Mouse (Mus musculus) intestine, embryonic 15.5 days (tissue): Measurements from ENCODE around the gene Zmym4. TPM values are rescaled to one million over a fixed set of nuclear protein-coding genes. Genes with fewer than 3 reads are reported as not detected.
"Not testable (repeated sequence)": the region's sequence is repeated elsewhere in the genome, so short reads cannot be mapped to it uniquely, and the experiment has no call there.

ENCODE experiments used
- ATAC-seq: fragments of 200-750 bp; cut with Nextera tagmentation; 2 replicates; pipeline ENCODE4 v1.8.0; 2017; ENCODE audit warnings: moderate TSS enrichment, moderate library complexity
- H3K27ac ChIP-seq: fragments of 300-500 bp; sonication (generic); 2 replicates; pipeline ENCODE4 v1.5.1; 2015; ENCODE audit warnings: mild to moderate bottlenecking, inconsistent platforms
- H3K27me3 ChIP-seq: fragments of 300-500 bp; sonication (generic); replicated peaks from 2 replicates; pipeline ENCODE4 v1.6.1; 2015; ENCODE audit warnings: inconsistent platforms
- H3K36me3 ChIP-seq: fragments of 300-500 bp; sonication (generic); 2 replicates; pipeline ENCODE4 v1.6.1; 2015; ENCODE audit warnings: inconsistent platforms
- H3K4me1 ChIP-seq: fragments of 300-500 bp; sonication (generic); replicated peaks from 2 replicates; pipeline ENCODE4 v1.6.1; 2015; ENCODE audit warnings: inconsistent platforms
- H3K4me2 ChIP-seq: fragments of 300-500 bp; sonication (generic); replicated peaks from 2 replicates; pipeline ENCODE4 v1.6.1; 2015; ENCODE audit warnings: mild to moderate bottlenecking, inconsistent platforms
- H3K4me3 ChIP-seq: fragments of 300-500 bp; sonication (generic); replicated peaks from 2 replicates; pipeline ENCODE4 v1.5.1; 2015; ENCODE audit warnings: inconsistent platforms
- H3K9ac ChIP-seq: fragments of 300-500 bp; sonication (generic); 2 replicates; pipeline ENCODE4 v1.6.1; 2015; ENCODE audit warnings: inconsistent platforms
- H3K9me3 ChIP-seq: fragments of 300-500 bp; sonication (generic); 2 replicates; pipeline ENCODE4 v1.6.1; 2016; ENCODE audit warnings: inconsistent platforms
- WGBS: fragments of 180-500 bp; shearing (Covaris S2); methylation state at CpG from one replicate; pipeline ENCODE4 v1.1.7; 2015; 5-methylcytosine and 5-hydroxymethylcytosine counted together
- polyA plus RNA-seq: library from polyadenylated mRNA; unstranded; fragments of >200 nt; fragmentation: Nextera tagmentation; extraction: Ambion mirVana; gene quantifications from 2 replicates; pipeline ENCODE4 v1.2.1, GENCODE M21; 2015

Gene Zmym4
- polyA plus RNA-seq, 1 experiment from 2014 or later: 15.1 TPM

DNA sequence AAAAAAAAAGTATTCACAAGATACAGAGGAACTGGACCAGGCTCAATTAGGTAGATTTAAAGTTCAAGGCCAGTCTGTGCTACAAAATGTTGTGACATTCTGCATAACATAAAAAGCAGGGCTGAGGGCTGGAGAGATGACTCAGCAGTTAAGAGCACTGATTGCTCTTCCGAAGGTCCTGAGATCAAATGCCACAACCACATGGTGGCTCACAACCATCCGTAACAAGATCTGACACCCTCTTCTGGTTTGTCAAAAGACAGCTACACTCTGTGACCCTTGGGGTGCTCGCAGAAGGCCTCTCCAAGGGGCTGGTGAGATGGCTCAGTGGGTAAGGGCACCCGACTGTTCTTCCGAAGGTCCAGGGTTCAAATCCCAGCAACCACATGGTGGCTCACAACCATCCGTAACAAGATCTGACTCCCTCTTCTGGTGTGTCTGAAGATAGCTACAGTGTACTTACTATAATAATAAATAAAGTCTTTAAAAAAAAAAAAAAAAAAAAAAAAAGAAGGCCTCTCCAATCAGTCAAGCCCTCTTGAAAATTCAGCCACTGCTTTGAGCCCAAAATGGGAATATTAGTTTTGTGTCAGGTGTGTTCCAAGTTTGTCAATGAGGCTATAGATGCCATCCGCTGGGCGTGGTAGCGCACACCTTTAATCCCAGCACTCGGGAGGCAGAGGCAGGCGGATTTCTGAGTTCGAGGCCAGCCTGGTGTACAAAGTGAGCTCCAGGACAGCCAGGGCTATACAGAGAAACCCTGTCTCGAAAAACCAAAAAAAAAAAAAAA lies 16.0 kb upstream of the Zmym4 start:
- not testable (repeated sequence) for H3K4me2 ChIP-seq, H3K27ac ChIP-seq, H3K9ac ChIP-seq, H3K4me1 ChIP-seq, H3K27me3 ChIP-seq, H3K4me3 ChIP-seq, H3K36me3 ChIP-seq, H3K9me3 ChIP-seq, ATAC-seq
- 82% methylated on average over 13 of the region's 13 CpGs for WGBS

- 60% methylated on average over 3 of the region's 3 CpGs for WGBS
- Histone ChIP-seq H3K36me3 (no peaks in the 10 kb centered on the region), H3K27me3 (no peaks in the 10 kb centered on the region), H3K4me1 (no peaks in the 10 kb centered on the region), H3K4me2 (no peak overlapping the region), H3K4me3 (no peak overlapping the region), H3K9me3 (no peaks in the 10 kb centered on the region), H3K9ac (no peak overlapping the region), H3K27ac (no peak overlapping the region)
- ATAC-seq: no peak
Observed at GRCm38 (mm10) chr4:126983321-126983720, 15.4 kb upstream of the Zmym4 start.

DNA sequence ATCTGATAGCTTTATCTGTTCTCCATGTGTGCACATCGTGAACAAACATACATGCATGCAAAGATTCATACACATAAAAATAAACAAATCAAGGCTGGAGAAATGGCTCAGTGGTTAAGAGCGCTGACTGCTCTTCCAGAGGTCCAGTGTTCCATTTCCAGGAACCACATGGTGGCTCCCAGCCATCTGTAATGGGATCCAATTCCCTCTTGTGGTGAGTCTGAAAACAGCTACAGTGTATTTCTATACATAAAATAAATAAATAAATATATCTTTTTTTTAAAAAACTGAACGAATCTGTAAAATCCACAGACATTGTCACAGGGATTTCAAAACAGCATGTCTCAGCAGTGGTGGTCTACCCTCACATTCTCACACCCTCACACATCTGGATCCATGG lies 10.8 kb upstream of the Zmym4 start:
- Histone ChIP-seq H3K4me3 (no peak overlapping the region), H3K4me1 (no peaks in the 10 kb centered on the region), H3K27me3 (no peaks in the 10 kb centered on the region), H3K9ac (no peak overlapping the region), H3K27ac (no peak overlapping the region), H3K4me2 (no peak overlapping the region), H3K36me3 (no peaks in the 10 kb centered on the region), H3K9me3 (no peaks in the 10 kb centered on the region)
- 82% methylated on average over 3 of the region's 3 CpGs for WGBS
- ATAC-seq: no peak

DNA sequence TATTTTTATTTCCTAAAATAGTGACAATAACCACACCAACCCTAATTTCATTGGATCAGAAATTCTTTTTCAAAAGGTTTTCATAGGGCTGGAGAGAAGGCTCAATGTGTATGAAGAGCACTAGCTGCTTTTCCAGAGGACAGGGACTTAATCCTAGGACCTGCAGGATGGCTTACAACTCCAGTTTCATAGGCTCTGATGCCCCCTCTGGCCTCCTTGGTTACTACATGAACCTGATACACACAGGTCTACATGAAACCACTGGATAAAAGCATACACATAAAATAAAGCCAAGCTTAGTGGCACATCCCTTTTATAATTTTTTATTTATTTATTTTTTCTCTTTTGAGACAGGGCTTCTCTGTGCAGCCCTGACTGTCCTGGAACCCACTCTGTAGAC lies 9.5 kb upstream of the Zmym4 start:
- no peaks in the 10 kb centered on the region for H3K27me3 ChIP-seq

GRCm38 (mm10) chr4:126967241-126967863 lies 583 bp downstream of the Zmym4 start:
- peak; percentile 52 for ATAC-seq
- H3K9me3 ChIP-seq: no peaks in the 10 kb centered on the region
- WGBS: under 1% methylated on average over 22 of the region's 53 CpGs
- H3K27ac ChIP-seq: peak overlapping the region; percentile 95
- no peaks in the 10 kb centered on the region for H3K4me1 ChIP-seq
- H3K4me2 ChIP-seq: peak overlapping the region; percentile 76
- no peaks in the 10 kb centered on the region for H3K27me3 ChIP-seq
- peak overlapping the region; percentile 96 for H3K9ac ChIP-seq
- H3K4me3 ChIP-seq: peak overlapping the region; percentile 100
- no peaks in the 10 kb centered on the region for H3K36me3 ChIP-seq

More for the DNA sequence above, 9.5 kb upstream of the Zmym4 start:
- H3K9ac ChIP-seq: no peak overlapping the region
- H3K4me1 ChIP-seq: no peaks in the 10 kb centered on the region
- H3K4me2 ChIP-seq: no peak overlapping the region
- no peak overlapping the region for H3K27ac ChIP-seq
- no peak for ATAC-seq
- no peaks in the 10 kb centered on the region for H3K9me3 ChIP-seq
- no peak overlapping the region for H3K4me3 ChIP-seq
- H3K36me3 ChIP-seq: no peaks in the 10 kb centered on the region

DNA sequence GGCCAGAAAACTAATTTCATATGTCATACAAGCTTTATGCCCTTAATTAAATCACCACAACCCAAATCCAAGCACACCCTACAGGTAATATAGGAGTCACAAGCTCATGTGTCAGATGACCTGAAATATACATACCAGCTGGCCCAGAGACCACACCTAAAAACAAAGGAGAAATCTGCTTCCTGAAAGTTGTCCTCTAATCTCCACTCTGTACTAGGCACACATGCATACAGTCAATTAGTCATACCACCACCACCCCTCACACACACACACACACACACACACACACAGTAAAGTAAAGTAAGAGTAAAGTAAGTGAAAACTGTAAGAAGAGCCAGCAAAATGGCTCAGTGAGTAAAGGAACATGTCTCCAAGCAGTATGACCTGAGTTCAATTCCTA lies 9.3 kb downstream of the Zmym4 start:
- no peak overlapping the region for H3K4me2 ChIP-seq
- H3K4me3 ChIP-seq: no peak overlapping the region

DNA sequence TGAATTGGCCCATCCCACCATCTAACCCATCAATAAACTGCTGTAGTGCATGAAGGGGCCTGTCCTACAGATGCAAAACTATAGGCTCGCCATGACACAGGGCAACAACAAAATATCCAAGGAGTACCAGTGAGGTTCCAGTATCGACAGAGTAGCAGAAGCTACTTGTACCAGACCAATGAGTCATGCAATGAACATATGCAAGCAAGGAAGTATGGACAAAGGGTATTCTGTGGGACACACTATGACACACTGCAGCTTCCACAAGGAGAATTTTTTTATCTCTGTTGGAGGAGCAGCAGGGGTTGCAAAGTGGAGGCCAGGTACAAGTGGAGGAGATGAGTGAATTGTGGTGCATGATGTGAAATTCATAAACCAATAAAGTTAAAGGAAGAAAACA lies 9.7 kb downstream of the Zmym4 start:
- Histone ChIP-seq H3K27me3 (no peaks in the 10 kb centered on the region), H3K36me3 (no peaks in the 10 kb centered on the region), H3K4me1 (0 out of 2 replicates have a peak, but pooled peaks cover 7% of the 10 kb centered on the region), H3K9me3 (no peaks in the 10 kb centered on the region), H3K27ac (no peak overlapping the region), H3K4me3 (no peak overlapping the region), H3K9ac (no peak overlapping the region), H3K4me2 (no peak overlapping the region)
- ATAC-seq: no peak
- WGBS: 74% methylated on average over 2 of the region's 2 CpGs

More for the DNA sequence above, 9.3 kb downstream of the Zmym4 start:
- Histone ChIP-seq H3K9me3 (no peaks in the 10 kb centered on the region), H3K4me1 (0 out of 2 replicates have a peak, but pooled peaks cover 7% of the 10 kb centered on the region), H3K9ac (no peak overlapping the region), H3K27me3 (no peaks in the 10 kb centered on the region), H3K36me3 (no peaks in the 10 kb centered on the region), H3K27ac (no peak overlapping the region)
- ATAC-seq: no peak

DNA sequence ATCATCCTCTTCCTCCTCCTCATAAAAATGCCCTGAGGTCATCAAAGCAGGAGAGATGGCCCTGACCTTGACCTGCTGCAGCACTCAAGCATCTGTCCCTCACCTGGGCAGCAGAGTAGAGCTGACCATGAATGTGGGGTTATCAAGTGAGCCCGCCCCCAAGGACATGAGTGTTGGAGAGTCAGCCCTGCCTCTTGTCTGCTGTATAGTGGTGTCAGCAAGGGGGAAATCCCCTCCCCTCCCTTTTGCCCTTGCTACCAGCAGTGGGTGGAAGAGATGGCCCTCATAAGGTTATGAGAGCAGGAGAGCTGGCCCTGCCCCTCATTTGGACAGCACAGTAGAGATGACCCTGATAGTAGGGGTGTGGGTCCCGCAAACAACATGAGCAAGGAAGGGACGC lies 10.5 kb downstream of the Zmym4 start:
- Histone ChIP-seq H3K36me3 (no peaks in the 10 kb centered on the region), H3K4me3 (no peak overlapping the region), H3K4me1 (0 out of 2 replicates have a peak, but pooled peaks cover 7% of the 10 kb centered on the region), H3K27ac (no peak overlapping the region), H3K9ac (no peak overlapping the region), H3K4me2 (no peak overlapping the region), H3K27me3 (no peaks in the 10 kb centered on the region), H3K9me3 (no peaks in the 10 kb centered on the region)
- 86% methylated on average over 3 of the region's 3 CpGs for WGBS
- no peak for ATAC-seq

GRCm38 (mm10) chr4:126950801-126951200 lies 17.1 kb downstream of the Zmym4 start:
- H3K27me3 ChIP-seq, H3K4me1 ChIP-seq, H3K9me3 ChIP-seq, H3K9ac ChIP-seq, H3K36me3 ChIP-seq, ATAC-seq, H3K4me2 ChIP-seq, H3K4me3 ChIP-seq, H3K27ac ChIP-seq: not testable (repeated sequence)
- WGBS: 94% methylated on average over 4 of the region's 4 CpGs

- Histone ChIP-seq H3K27ac (no peak overlapping the region), H3K9me3 (no peaks in the 10 kb centered on the region), H3K4me3 (no peak overlapping the region), H3K4me2 (no peak overlapping the region), H3K27me3 (no peaks in the 10 kb centered on the region), H3K36me3 (peaks cover 3% of the 10 kb centered on the region; the same call in 1 of the 2 replicates), H3K4me1 (no peaks in the 10 kb centered on the region), H3K9ac (no peak overlapping the region)
- ATAC-seq: no peak
- WGBS: 94% methylated on average over 3 of the region's 3 CpGs
Observed at GRCm38 (mm10) chr4:126943421-126943820, 24.5 kb downstream of the Zmym4 start.

DNA sequence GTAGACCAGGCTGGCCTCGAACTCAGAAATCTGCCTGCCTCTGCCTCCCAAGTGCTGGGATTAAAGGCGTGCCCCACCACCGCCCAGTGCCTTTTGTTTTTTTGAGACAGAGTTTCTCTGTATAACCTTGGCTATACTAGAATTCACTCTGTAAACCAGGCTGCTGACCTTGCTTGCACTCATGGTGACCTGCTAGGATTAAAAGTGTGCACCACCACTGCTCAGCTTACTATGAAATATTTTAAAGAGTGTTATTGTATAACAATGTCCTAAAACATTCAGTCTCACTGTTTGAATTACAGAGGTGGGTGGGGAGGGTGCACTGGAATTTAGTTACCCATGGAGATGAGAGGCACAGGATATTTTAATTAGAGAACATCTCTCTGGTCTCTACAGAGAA lies 25.1 kb downstream of the Zmym4 start:
- ATAC-seq: no peak
- H3K27me3 ChIP-seq: no peaks in the 10 kb centered on the region
- WGBS: 95% methylated on average over 3 of the region's 3 CpGs

GRCm38 (mm10) chr4:126927701-126928100 lies 40.2 kb downstream of the Zmym4 start:
- Histone ChIP-seq H3K27me3 (no peaks in the 10 kb centered on the region), H3K4me2 (no peak overlapping the region), H3K36me3 (peaks cover 2% of the 10 kb centered on the region; the same call in 1 of the 2 replicates), H3K9ac (no peak overlapping the region), H3K4me1 (no peaks in the 10 kb centered on the region), H3K9me3 (no peaks in the 10 kb centered on the region), H3K4me3 (no peak overlapping the region), H3K27ac (no peak overlapping the region)
- WGBS: 79% methylated on average over 1 of the region's 1 CpGs
- ATAC-seq: no peak

More for the DNA sequence above, 25.1 kb downstream of the Zmym4 start:
- H3K4me2 ChIP-seq: no peak overlapping the region
- H3K4me1 ChIP-seq: no peaks in the 10 kb centered on the region
- peaks cover 3% of the 10 kb centered on the region; the same call in 1 of the 2 replicates for H3K36me3 ChIP-seq
- H3K9ac ChIP-seq: no peak overlapping the region
- no peak overlapping the region for H3K27ac ChIP-seq
- no peaks in the 10 kb centered on the region for H3K9me3 ChIP-seq
- H3K4me3 ChIP-seq: no peak overlapping the region

DNA sequence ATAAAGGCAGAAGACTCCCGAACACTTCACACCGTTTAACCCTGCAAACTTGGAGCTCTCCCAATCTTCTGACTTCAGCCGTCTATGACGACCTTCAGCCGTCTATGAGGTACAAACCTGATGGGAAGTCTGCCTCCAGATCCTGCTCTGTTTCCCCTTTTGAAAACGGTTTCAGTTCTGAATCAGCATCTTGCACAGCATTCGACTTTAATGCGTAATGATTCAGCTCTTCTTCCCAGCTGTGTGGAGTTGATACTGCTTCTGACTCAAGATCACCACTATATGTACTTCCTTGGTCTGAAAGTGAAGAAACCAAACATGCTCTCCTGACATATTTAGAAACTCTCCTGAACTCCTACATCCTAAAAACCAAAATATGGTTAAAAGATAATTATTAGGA lies 78.1 kb downstream of the Zmym4 start:
- WGBS: 91% methylated on average over 8 of the region's 8 CpGs
- Histone ChIP-seq H3K4me3 (no peak overlapping the region), H3K9ac (no peak overlapping the region), H3K27me3 (no peaks in the 10 kb centered on the region), H3K4me2 (no peak overlapping the region), H3K4me1 (no peaks in the 10 kb centered on the region), H3K27ac (no peak overlapping the region), H3K36me3 (peaks cover 9% of the 10 kb centered on the region; the same call in 1 of the 2 replicates), H3K9me3 (no peaks in the 10 kb centered on the region)
- no peak for ATAC-seq
